Mouse (Mus musculus): ENCODE measurements at regions not wholly inside any gene's neighbourhood (a gene's known extent, or its start where the extent isn't known, plus 50 kb on each side); places are given as distances from the start of the nearest gene placed in this dataset.

DNA sequence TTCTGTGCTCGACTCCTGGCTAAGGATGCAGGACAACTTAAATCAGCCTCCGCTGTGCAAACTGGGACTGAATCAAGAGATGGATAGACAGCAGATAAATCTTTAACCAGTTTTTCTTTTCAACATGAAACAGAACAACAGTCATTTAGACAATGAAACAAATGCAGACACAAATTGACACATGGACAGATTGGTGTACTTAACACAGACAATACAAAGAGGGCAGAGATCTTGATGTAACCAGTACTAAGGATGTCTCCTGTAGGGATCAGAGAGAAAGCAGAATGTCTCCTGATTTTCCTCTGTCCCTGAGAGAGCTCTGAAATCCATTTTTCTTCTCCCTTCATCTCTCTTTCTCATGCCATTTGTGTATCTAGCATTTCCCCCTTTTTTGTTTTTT is 1241.5 kb downstream of the Hace1 start:
- no peaks in the 10 kb centered on the region for H3K27me3 ChIP-seq (replicated peaks; ENCODE audit: control insufficient read depth, insufficient read depth, low read length)
- H3K4me1 ChIP-seq (replicated peaks; ENCODE audit: control insufficient read depth, insufficient read depth, low read length), result no peaks in the 10 kb centered on the region
- H3K36me3 ChIP-seq (ENCODE audit: control insufficient read depth, insufficient read depth), result no peaks in the 10 kb centered on the region
- no peak for ATAC-seq
- H3K4me2 ChIP-seq (ENCODE audit: low read length), result no peak overlapping the region
- H3K27ac ChIP-seq (ENCODE audit: low read length), result no peak overlapping the region
- no peak overlapping the region for H3K4me3 ChIP-seq (replicated peaks; ENCODE audit: low read length)
- WGBS, result 75% methylated on average over 2 of the region's 2 CpGs
- H3K9ac ChIP-seq (replicated peaks; ENCODE audit: low read depth, low read length), result no peak overlapping the region
- H3K9me3 ChIP-seq (ENCODE audit: control insufficient read depth, low read length), result no peaks in the 10 kb centered on the region

DNA sequence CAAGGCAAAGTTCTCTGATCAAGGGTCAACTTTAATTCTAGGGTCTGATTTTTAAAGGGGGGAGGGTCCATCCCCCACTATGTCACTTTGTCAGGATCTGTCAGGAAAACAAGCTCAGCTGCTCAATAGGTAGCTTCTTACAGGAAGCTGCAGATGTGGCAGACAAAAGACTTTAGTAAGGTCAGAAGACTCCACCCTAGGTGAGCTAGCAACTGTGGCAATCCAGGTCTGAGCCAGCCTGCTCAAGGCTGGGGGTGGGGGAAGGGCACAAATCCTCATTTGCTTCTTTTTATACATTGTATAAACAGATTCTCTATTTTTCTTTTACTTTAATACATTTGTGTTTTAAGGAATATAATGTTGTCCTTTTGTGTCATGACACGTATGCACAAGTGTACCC is 1242.3 kb downstream of the Hace1 start:
- Histone ChIP-seq H3K27me3 (replicated peaks; ENCODE audit: control insufficient read depth, insufficient read depth, low read length) (no peaks in the 10 kb centered on the region), H3K9ac (replicated peaks; ENCODE audit: low read depth, low read length) (no peak overlapping the region), H3K36me3 (ENCODE audit: control insufficient read depth, insufficient read depth) (no peaks in the 10 kb centered on the region), H3K4me2 (ENCODE audit: low read length) (no peak overlapping the region), H3K4me3 (replicated peaks; ENCODE audit: low read length) (no peak overlapping the region), H3K27ac (ENCODE audit: low read length) (no peak overlapping the region), H3K9me3 (ENCODE audit: control insufficient read depth, low read length) (no peaks in the 10 kb centered on the region), H3K4me1 (replicated peaks; ENCODE audit: control insufficient read depth, insufficient read depth, low read length) (no peaks in the 10 kb centered on the region)
- no peak for ATAC-seq
- WGBS, result 95% methylated on average over 1 of the region's 1 CpGs

DNA sequence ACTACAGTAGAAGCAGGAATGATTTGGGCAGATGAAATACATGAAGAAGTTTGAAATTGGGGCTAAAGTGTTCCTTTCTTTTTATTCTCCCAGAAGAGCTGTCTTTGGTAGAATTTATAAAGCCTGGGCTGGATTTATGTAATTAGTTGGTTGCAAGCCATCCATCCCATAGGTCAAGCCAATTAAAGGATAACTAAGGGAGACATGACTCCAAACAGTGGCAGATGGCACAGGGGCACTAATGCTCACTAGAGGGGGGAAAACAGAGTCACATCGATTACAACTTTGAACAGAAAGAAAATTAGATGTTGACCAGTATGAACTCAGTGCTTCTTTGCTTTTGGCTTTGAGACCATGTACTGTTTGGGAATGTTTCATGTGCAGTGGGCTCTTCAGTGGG is 1246.2 kb downstream of the Hace1 start:
- no peak overlapping the region for H3K9ac ChIP-seq (replicated peaks; ENCODE audit: low read depth, low read length)
- H3K27ac ChIP-seq (ENCODE audit: low read length), result no peak overlapping the region
- no peak overlapping the region for H3K4me3 ChIP-seq (replicated peaks; ENCODE audit: low read length)
- H3K4me1 ChIP-seq (replicated peaks; ENCODE audit: control insufficient read depth, insufficient read depth, low read length), result 0 out of 2 replicates have a peak, but pooled peaks cover 10% of the 10 kb centered on the region
- H3K27me3 ChIP-seq (replicated peaks; ENCODE audit: control insufficient read depth, insufficient read depth, low read length), result no peaks in the 10 kb centered on the region
- no peak overlapping the region for H3K4me2 ChIP-seq (ENCODE audit: low read length)
- ATAC-seq, result no peak
- no peaks in the 10 kb centered on the region for H3K9me3 ChIP-seq (ENCODE audit: control insufficient read depth, low read length)
- no peaks in the 10 kb centered on the region for H3K36me3 ChIP-seq (ENCODE audit: control insufficient read depth, insufficient read depth)
- WGBS, result 44% methylated on average over 1 of the region's 1 CpGs

DNA sequence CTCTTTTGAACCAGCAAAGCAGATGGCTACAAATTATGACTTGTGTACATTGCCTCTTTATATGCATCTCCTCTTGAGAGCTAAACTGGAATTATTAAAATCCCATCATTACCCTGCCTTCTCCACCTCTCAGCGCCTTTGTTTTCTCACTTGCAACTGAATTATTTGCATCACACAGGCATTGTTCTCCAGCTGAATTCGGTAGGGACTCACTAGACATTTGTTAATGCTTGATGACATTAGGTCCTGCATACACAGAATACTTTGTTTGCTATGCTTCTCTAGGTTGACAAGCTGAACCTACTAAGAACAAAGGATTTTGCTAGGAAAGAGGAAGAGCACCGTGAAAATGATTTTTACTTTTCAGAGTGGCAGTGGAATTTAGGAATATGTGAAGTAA is 1248.4 kb downstream of the Hace1 start:
- peak; percentile 12 for ATAC-seq
- Histone ChIP-seq H3K9me3 (ENCODE audit: control insufficient read depth, low read length) (no peaks in the 10 kb centered on the region), H3K36me3 (ENCODE audit: control insufficient read depth, insufficient read depth) (no peaks in the 10 kb centered on the region), H3K4me3 (replicated peaks; ENCODE audit: low read length) (no peak overlapping the region), H3K9ac (replicated peaks; ENCODE audit: low read depth, low read length) (no peak overlapping the region), H3K27ac (ENCODE audit: low read length) (peak overlapping the region; percentile 48; the same call in 1 of the 2 replicates), H3K4me2 (ENCODE audit: low read length) (no peak overlapping the region), H3K4me1 (replicated peaks; ENCODE audit: control insufficient read depth, insufficient read depth, low read length) (0 out of 2 replicates have a peak, but pooled peaks cover 10% of the 10 kb centered on the region), H3K27me3 (replicated peaks; ENCODE audit: control insufficient read depth, insufficient read depth, low read length) (no peaks in the 10 kb centered on the region)
- WGBS, result 14% methylated on average over 3 of the region's 3 CpGs

DNA sequence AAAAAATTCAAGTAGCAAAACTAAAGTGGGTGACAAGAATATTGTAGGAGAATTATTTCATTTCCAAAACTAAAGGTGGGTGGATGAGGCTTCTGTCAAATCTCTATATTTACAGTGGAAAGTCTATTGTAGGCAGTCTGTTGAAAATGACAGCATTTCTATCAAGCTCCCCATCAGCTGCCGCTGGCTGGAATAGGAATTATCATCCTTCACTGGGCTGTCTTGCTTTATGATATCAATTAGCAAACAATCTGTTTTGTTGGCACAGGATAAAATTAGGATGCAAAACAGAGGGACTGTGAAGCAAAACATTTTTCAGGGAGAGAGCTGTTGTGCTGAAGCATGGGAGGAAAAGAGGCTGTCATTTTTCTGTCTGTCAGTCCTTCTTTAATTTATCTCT is 1249.0 kb downstream of the Hace1 start:
- Histone ChIP-seq H3K36me3 (ENCODE audit: control insufficient read depth, insufficient read depth) (no peaks in the 10 kb centered on the region), H3K27ac (ENCODE audit: low read length) (peak overlapping the region; percentile 3; the same call in 1 of the 2 replicates), H3K9ac (replicated peaks; ENCODE audit: low read depth, low read length) (no peak overlapping the region), H3K9me3 (ENCODE audit: control insufficient read depth, low read length) (no peaks in the 10 kb centered on the region), H3K4me3 (replicated peaks; ENCODE audit: low read length) (no peak overlapping the region), H3K4me2 (ENCODE audit: low read length) (no peak overlapping the region), H3K27me3 (replicated peaks; ENCODE audit: control insufficient read depth, insufficient read depth, low read length) (no peaks in the 10 kb centered on the region), H3K4me1 (replicated peaks; ENCODE audit: control insufficient read depth, insufficient read depth, low read length) (0 out of 2 replicates have a peak, but pooled peaks cover 10% of the 10 kb centered on the region)
- 2% methylated on average over 1 of the region's 1 CpGs for WGBS
- peak; percentile 91 for ATAC-seq

DNA sequence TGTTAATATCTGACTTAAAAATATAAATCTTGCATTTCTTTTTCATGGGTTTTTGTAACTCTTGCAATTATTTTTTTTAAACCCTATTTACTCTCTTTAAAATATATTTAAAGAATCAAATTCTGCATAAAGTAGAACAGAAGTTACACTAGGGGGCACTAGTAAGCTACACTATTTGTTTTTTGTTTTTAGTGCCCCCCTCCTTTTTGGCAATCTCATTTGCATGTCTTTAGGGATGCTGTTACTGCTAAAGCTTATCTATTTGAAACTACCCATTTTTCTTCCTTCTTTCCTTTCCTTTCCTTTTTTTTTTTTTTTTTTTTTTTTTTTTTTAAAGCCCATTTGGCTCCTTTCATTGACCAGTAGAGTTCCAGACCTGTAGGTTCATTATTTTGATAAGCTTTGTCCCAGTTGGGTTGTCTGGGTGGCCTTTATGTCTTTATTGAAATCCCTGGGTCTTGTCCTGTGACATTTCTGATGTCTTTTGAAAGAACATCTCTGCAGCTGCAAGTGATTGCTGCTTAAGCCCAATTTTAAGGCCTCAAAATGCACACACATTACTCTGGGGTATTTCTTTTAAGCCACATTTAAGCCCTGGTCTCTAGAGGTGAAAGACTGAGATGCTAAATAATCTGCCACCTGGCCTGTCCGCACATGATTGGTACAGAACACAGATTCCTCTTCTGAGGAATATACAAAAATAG is 1249.6 kb downstream of the Hace1 start:
- WGBS, result 5% methylated on average over 1 of the region's 1 CpGs
- Histone ChIP-seq H3K27ac (ENCODE audit: low read length) (peak overlapping the region; percentile 22), H3K9ac (replicated peaks; ENCODE audit: low read depth, low read length) (no peak overlapping the region), H3K36me3 (ENCODE audit: control insufficient read depth, insufficient read depth) (no peaks in the 10 kb centered on the region), H3K4me2 (ENCODE audit: low read length) (no peak overlapping the region), H3K27me3 (replicated peaks; ENCODE audit: control insufficient read depth, insufficient read depth, low read length) (no peaks in the 10 kb centered on the region), H3K4me3 (replicated peaks; ENCODE audit: low read length) (no peak overlapping the region), H3K4me1 (replicated peaks; ENCODE audit: control insufficient read depth, insufficient read depth, low read length) (0 out of 2 replicates have a peak, but pooled peaks cover 10% of the 10 kb centered on the region), H3K9me3 (ENCODE audit: control insufficient read depth, low read length) (no peaks in the 10 kb centered on the region)
- peak; percentile 69 for ATAC-seq

DNA sequence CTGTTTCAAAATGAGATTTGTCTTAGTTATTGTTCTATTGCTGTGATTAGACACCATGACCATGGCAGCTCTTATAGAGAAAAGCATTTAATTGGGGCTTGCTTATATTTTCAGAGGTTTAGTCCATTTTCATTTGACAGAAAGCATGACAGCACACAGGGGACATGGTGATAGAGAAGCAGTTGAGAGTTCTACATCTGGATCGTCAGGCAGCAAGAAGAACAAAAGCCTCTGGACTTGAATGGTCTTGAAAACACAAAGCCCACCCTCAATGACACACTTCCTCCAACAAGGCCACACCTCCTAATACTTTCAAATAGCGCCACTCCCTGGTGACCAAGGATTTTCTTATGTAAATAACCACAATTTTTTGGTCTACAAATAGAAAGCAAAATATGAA is 1250.5 kb downstream of the Hace1 start:
- Histone ChIP-seq H3K9me3 (ENCODE audit: control insufficient read depth, low read length) (no peaks in the 10 kb centered on the region), H3K27me3 (replicated peaks; ENCODE audit: control insufficient read depth, insufficient read depth, low read length) (no peaks in the 10 kb centered on the region), H3K4me2 (ENCODE audit: low read length) (no peak overlapping the region), H3K27ac (ENCODE audit: low read length) (no peak overlapping the region), H3K4me3 (replicated peaks; ENCODE audit: low read length) (no peak overlapping the region), H3K4me1 (replicated peaks; ENCODE audit: control insufficient read depth, insufficient read depth, low read length) (0 out of 2 replicates have a peak, but pooled peaks cover 10% of the 10 kb centered on the region), H3K9ac (replicated peaks; ENCODE audit: low read depth, low read length) (no peak overlapping the region), H3K36me3 (ENCODE audit: control insufficient read depth, insufficient read depth) (no peaks in the 10 kb centered on the region)
- ATAC-seq, result no peak
- 17% methylated on average over 2 of the region's 2 CpGs for WGBS

DNA sequence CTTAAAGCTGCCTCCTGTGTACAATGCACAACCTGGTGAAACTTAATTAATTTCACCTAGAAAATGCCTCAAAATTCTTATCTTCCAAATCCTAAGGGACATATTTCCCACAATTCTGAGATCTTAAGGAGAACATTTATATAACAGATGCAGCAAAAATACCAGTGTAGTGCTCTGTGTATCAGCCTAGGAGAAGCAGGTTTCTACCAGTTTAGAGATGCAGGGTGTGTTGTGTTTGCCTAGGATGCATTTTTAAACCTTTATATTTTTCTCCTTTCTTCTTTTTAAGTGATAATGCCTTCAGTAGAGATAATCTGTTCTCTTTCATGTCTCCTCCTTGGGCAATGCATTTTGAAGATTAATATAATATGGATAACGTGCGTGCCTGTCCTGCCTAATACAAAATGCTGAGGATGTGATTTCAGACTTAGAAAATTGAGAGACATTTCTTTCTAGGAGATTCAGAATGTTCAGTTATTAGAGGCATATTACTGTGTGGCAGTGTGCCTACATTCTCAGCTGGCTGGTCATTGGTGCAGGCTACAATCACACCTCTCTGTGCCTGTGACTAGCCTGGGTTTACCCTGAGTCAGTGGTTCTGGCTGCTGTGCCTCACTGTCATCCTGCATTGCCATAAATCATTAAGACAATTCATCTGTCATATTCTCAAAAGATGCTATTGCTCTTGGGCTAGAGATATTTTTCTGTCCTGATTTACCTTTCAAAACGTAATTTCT is 1268.1 kb downstream of the Hace1 start:
- no peaks in the 10 kb centered on the region for H3K9me3 ChIP-seq (ENCODE audit: control insufficient read depth, low read length)
- no peak overlapping the region for H3K4me3 ChIP-seq (replicated peaks; ENCODE audit: low read length)
- H3K4me2 ChIP-seq (ENCODE audit: low read length), result no peak overlapping the region
- no peak for ATAC-seq
- no peaks in the 10 kb centered on the region for H3K36me3 ChIP-seq (ENCODE audit: control insufficient read depth, insufficient read depth)
- no peak overlapping the region for H3K27ac ChIP-seq (ENCODE audit: low read length)
- H3K4me1 ChIP-seq (replicated peaks; ENCODE audit: control insufficient read depth, insufficient read depth, low read length), result no peaks in the 10 kb centered on the region
- WGBS, result 78% methylated on average over 3 of the region's 3 CpGs
- no peak overlapping the region for H3K9ac ChIP-seq (replicated peaks; ENCODE audit: low read depth, low read length)
- no peaks in the 10 kb centered on the region for H3K27me3 ChIP-seq (replicated peaks; ENCODE audit: control insufficient read depth, insufficient read depth, low read length)
